Mouse (Mus musculus) stomach, adult 2 months (tissue): ENCODE results near the gene Tex13c1. TPM values are rescaled to one million over a fixed set of nuclear protein-coding genes. Genes with fewer than 3 reads are reported as not detected.

ENCODE experiments used
- polyA plus RNA-seq: library from polyadenylated mRNA; depleted of rRNA; stranded (reverse); fragments of >200 nt; gene quantifications from 2 replicates; pipeline ENCODE4 v1.2.3, GENCODE M21; 2012; rRNA removed

The Tex13c1 gene
- not detected in 2 replicates for polyA plus RNA-seq

DNA sequence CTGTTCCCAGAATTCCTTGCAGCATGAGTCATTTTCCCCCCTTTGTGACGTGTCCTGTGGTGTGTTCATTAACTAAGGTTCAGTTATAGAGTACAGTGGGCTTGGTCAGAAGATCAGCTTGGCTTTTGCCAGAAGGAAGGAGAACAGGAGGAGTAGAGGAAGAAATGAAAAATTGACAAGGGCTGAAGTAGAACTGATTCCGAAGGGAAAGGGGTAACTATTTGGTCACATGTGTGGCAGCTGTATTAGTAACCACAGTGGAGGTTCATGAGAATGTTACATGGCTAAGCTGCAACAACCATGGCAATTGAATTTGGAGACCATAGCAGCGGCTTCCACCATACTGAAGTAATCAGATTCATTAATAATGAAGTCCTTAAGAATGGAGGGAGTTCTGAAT, at the start of gene Tex13c1:
Gene Tex13c1 (plus strand): TSS at position 301 of the 400 bp plus-strand sequence.

Other genes with a start within 250 kb of the Tex13c1 start
- 0.81 and 1.0 TPM in 2 replicates for gene Tenm1, start 162.0 kb upstream of the Tex13c1 start, polyA plus RNA-seq